Comparison of ENCODE assay signal across 8 mouse cellular contexts in the genomic region with DNA sequence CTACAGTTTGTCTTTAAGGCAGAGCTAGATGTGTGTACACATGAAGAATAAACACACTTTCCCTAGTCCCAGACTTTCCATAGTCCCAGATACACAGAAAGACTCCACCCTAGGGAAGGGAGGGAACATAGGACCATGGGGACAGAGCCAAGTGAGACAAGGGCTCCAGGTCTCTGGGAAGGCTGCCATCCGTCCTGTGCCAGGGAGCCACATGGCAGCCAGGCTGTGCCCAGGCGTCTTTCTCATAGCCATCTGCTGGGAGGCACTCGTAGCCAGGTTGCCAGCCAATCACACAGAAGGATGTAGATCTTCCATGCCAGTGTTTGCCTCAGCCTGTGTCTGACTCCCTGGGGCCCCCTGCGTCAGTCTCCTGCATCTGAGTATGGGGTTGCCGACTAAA.
A peak's percentile ranks its signal among the peaks of the same experiment; 100 is the strongest.
DNase-seq lines count a peak whose midpoint lies in the region; ATAC-seq lines count a peak whose summit lies in the region.

No protein-coding gene starts in this region.

- no peak for ATAC-seq in megakaryocyte, adult 5-6 weeks (ENCODE audit: poor library complexity, severe bottlenecking)

- peak; percentile 76 for DNase-seq in adrenal gland, postnatal 14 days
- DNase-seq in adrenal gland, postnatal 4 days (ENCODE audit: low spot score in 2 of 2), result no peak
- peak; percentile 99 for DNase-seq in cerebellum, adult 11-12 months
- DNase-seq in gastrocnemius, postnatal 10 days, result peak; percentile 69
- peak; percentile 71 to 80 for DNase-seq in layer of hippocampus, postnatal 25 days (ENCODE audit: extremely low spot score in 1 of 2, low spot score in 1 of 2)
- DNase-seq in right cerebral cortex, adult 18-20 months, result peak; percentile 52
- DNase-seq in thymus, postnatal 25 days, result no peak

Comparison
In these comparisons a context has a peak if more than half of its experiments do, and no peak if none do; other contexts are left out.
1. DNase-seq: peak in adrenal gland, postnatal 14 days (single experiment), cerebellum, adult 11-12 months (single experiment), gastrocnemius, postnatal 10 days (single experiment), layer of hippocampus, postnatal 25 days (2 of 2) and right cerebral cortex, adult 18-20 months (single experiment); none in adrenal gland, postnatal 4 days (0 of 2) and thymus, postnatal 25 days (single experiment).